Mouse (Mus musculus): ENCODE results near the gene Gorab. TPM values are rescaled to one million over a fixed set of nuclear protein-coding genes. Genes with fewer than 3 reads are reported as not detected.

The Gorab gene
- polyA plus RNA-seq (2015; fragmentation: Nextera tagmentation; extraction: Ambion mirVana): 9.7 and 10.9 TPM in 2 replicates

GRCm38 (mm10) chr1:163403498-163404126 lies at the start of gene Gorab:
Gene Gorab, minus strand, starts transcription at chr1:163403669.

Other genes with a start within 250 kb of the Gorab start
- 7.8 and 7.9 TPM in 2 replicates for gene Prrx1, start 90.0 kb downstream of the Gorab start, polyA plus RNA-seq (2015; fragmentation: Nextera tagmentation; extraction: Ambion mirVana)

Measured in urinary bladder, postnatal 0 days (tissue).